Mouse (Mus musculus) ES-Bruce4 (cell line): ENCODE data around the gene Trdmt1. TPM values are rescaled to one million over a fixed set of nuclear protein-coding genes. Genes with fewer than 3 reads are reported as not detected.

ENCODE experiments used
- H3K27ac ChIP-seq: 2 replicates; pipeline ENCODE4 v1.5.1; 2012; ENCODE audit warnings: low read length, inconsistent platforms; ENCODE audit not compliant: insufficient read depth
- H3K27me3 ChIP-seq: 2 replicates; pipeline ENCODE4 v1.6.1; 2012; ENCODE audit warnings: mild to moderate bottlenecking, low read length, inconsistent platforms; ENCODE audit not compliant: control insufficient read depth, poor library complexity, insufficient read depth, severe bottlenecking
- H3K36me3 ChIP-seq: 2 replicates; pipeline ENCODE4 v1.6.1; 2012; ENCODE audit warnings: inconsistent platforms, mild to moderate bottlenecking, low read length, moderate library complexity; ENCODE audit not compliant: control insufficient read depth, poor library complexity, insufficient read depth, severe bottlenecking
- H3K4me1 ChIP-seq: one replicate; pipeline ENCODE4 v1.8.1; 2011; ENCODE audit warnings: low read length; ENCODE audit not compliant: control insufficient read depth, insufficient read depth
- H3K4me3 ChIP-seq: 2 replicates; pipeline ENCODE4 v1.5.1; 2011; ENCODE audit warnings: low read depth, mild to moderate bottlenecking, low read length
- H3K9ac ChIP-seq: 2 replicates; pipeline ENCODE4 v1.6.1; 2012; ENCODE audit warnings: low read depth, mild to moderate bottlenecking, inconsistent platforms; ENCODE audit not compliant: poor library complexity, severe bottlenecking
- H3K9me3 ChIP-seq: replicated peaks from 2 replicates; pipeline ENCODE4 v1.6.1; 2012; ENCODE audit warnings: mild to moderate bottlenecking, low read length, inconsistent platforms; ENCODE audit not compliant: control insufficient read depth, poor library complexity, insufficient read depth, severe bottlenecking
- CTCF ChIP-seq: IDR thresholded peaks from one replicate; pipeline ENCODE4 v1.8.1; 2011; ENCODE audit warnings: low read depth, low read length
- EP300 ChIP-seq: IDR thresholded peaks from 2 replicates; pipeline ENCODE4 v1.6.1; 2011; ENCODE audit warnings: low read depth, low read length; ENCODE audit not compliant: insufficient read depth
- POLR2A ChIP-seq: IDR thresholded peaks from one replicate; pipeline ENCODE4 v1.8.1; 2011; ENCODE audit warnings: low read length; ENCODE audit not compliant: insufficient read depth
- polyA plus RNA-seq: library from polyadenylated mRNA; stranded (reverse); fragments of >200 nt; gene quantifications from 2 replicates; pipeline ENCODE4 v1.2.4, GENCODE M21; 2011; ENCODE audit warnings: low read depth; ENCODE audit not compliant: missing spikeins, insufficient read depth, insufficient read length

Gene Trdmt1
- polyA plus RNA-seq, 1 experiment: 14.9 TPM

GRCm38 (mm10) chr2:13500298-13500999, 44.0 kb downstream of the Trdmt1 start:
- no peak overlapping the region for H3K4me3 ChIP-seq
- H3K4me1 ChIP-seq: no peaks in the 10 kb centered on the region
- H3K27ac ChIP-seq: no peak overlapping the region
- no peak for TF ChIP-seq CTCF
- no peak for TF ChIP-seq EP300
- TF ChIP-seq POLR2A: no peak
- no peaks in the 10 kb centered on the region for H3K27me3 ChIP-seq
- H3K36me3 ChIP-seq: no peaks in the 10 kb centered on the region
- H3K9me3 ChIP-seq: no peaks in the 10 kb centered on the region
- no peak overlapping the region for H3K9ac ChIP-seq

GRCm38 (mm10) chr2:13499196-13499595, 45.3 kb downstream of the Trdmt1 start:
- no peaks in the 10 kb centered on the region for H3K4me1 ChIP-seq
- H3K9me3 ChIP-seq: no peaks in the 10 kb centered on the region
- TF ChIP-seq CTCF: no peak
- TF ChIP-seq POLR2A: no peak
- no peak for TF ChIP-seq EP300
- H3K36me3 ChIP-seq: no peaks in the 10 kb centered on the region
- no peaks in the 10 kb centered on the region for H3K27me3 ChIP-seq
- H3K9ac ChIP-seq: no peak overlapping the region
- H3K27ac ChIP-seq: no peak overlapping the region
- H3K4me3 ChIP-seq: no peak overlapping the region

- Histone ChIP-seq H3K27ac (no peak overlapping the region), H3K27me3 (no peaks in the 10 kb centered on the region), H3K9me3 (no peaks in the 10 kb centered on the region), H3K9ac (no peak overlapping the region), H3K4me3 (no peak overlapping the region), H3K4me1 (no peaks in the 10 kb centered on the region), H3K36me3 (no peaks in the 10 kb centered on the region)
- TF ChIP-seq EP300 (no peak), CTCF (no peak), POLR2A (no peak)
Measured at GRCm38 (mm10) chr2:13496087-13496486, 48.4 kb downstream of the Trdmt1 start.

- H3K27me3 ChIP-seq: no peaks in the 10 kb centered on the region
- no peaks in the 10 kb centered on the region for H3K36me3 ChIP-seq
- H3K4me1 ChIP-seq: no peaks in the 10 kb centered on the region
- TF ChIP-seq EP300 (no peak), CTCF (no peak), POLR2A (no peak)
- H3K4me3 ChIP-seq: no peak overlapping the region
- H3K9ac ChIP-seq: no peak overlapping the region
- no peaks in the 10 kb centered on the region for H3K9me3 ChIP-seq
- no peak overlapping the region for H3K27ac ChIP-seq
Measured at GRCm38 (mm10) chr2:13492927-13493326, 51.5 kb downstream of the Trdmt1 start.

GRCm38 (mm10) chr2:13491734-13492133, 52.7 kb downstream of the Trdmt1 start, which contains the start of gene Cubn:
Gene Cubn (minus strand): TSS chr2:13491813.
- TF ChIP-seq POLR2A: no peak
- no peak for TF ChIP-seq CTCF
- no peak for TF ChIP-seq EP300
- no peak within 1 kb of the TSS for H3K4me3 ChIP-seq
- no peak within 1 kb of the TSS for H3K9ac ChIP-seq
- no peaks in the 10 kb centered on the region; the same call in 1 of the 2 replicates for H3K27me3 ChIP-seq
- H3K27ac ChIP-seq: no peak within 1 kb of the TSS
- no peaks in the 10 kb centered on the region for H3K4me1 ChIP-seq
- no peaks in the 10 kb centered on the region for H3K9me3 ChIP-seq
- H3K36me3 ChIP-seq: no peaks in the 10 kb centered on the region

GRCm38 (mm10) chr2:13490480-13490879, 54.0 kb downstream of the Trdmt1 start:
- no peak overlapping the region for H3K9ac ChIP-seq
- H3K36me3 ChIP-seq: no peaks in the 10 kb centered on the region
- TF ChIP-seq POLR2A: no peak
- TF ChIP-seq EP300: no peak
- H3K27me3 ChIP-seq: no peaks in the 10 kb centered on the region; the same call in 1 of the 2 replicates
- H3K9me3 ChIP-seq: no peaks in the 10 kb centered on the region
- H3K27ac ChIP-seq: no peak overlapping the region
- H3K4me3 ChIP-seq: no peak overlapping the region
- H3K4me1 ChIP-seq: no peaks in the 10 kb centered on the region
